Mouse (Mus musculus): Measurements from ENCODE around the gene Atpif1. TPM values are rescaled to one million over a fixed set of nuclear protein-coding genes. Genes with fewer than 3 reads are reported as not detected.

Atpif1 gene
- polyA plus RNA-seq, 1 experiment = 69.5 TPM

- no peaks in the 10 kb centered on the region for H3K36me3 ChIP-seq (ENCODE audit: control insufficient read depth, insufficient read depth, low read length)
- H3K27ac ChIP-seq (ENCODE audit: insufficient read depth, low read length) = no peak overlapping the region
- H3K4me1 ChIP-seq (ENCODE audit: control insufficient read depth, insufficient read depth, insufficient read length) = peaks cover 3% of the 10 kb centered on the region; the same call in 1 of the 2 replicates
- no peak for DNase-seq (ENCODE audit: low read depth in 1 of 2, low spot score in 2 of 2)
- no peak for TF ChIP-seq POLR2A (IDR thresholded peaks at IDR 0.05; ENCODE audit: low read depth, low read length)
- TF ChIP-seq CTCF (IDR thresholded peaks at IDR 0.05; ENCODE audit: extremely low read depth, insufficient read depth, insufficient read length, insufficient replicate concordance) = no peak
- H3K4me3 ChIP-seq (ENCODE audit: extremely low read depth, insufficient read depth, insufficient read length) = no peak overlapping the region
- H3K27me3 ChIP-seq (ENCODE audit: control insufficient read depth, insufficient read depth, low read length) = no peaks in the 10 kb centered on the region
- 86% methylated on average over 2 of the region's 2 CpGs for WGBS
Observed at GRCm38 (mm10) chr4:132507210-132507609, 26.2 kb downstream of the Atpif1 start.

GRCm38 (mm10) chr4:132506250-132506649 lies 27.2 kb downstream of the Atpif1 start:
- H3K36me3 ChIP-seq (ENCODE audit: control insufficient read depth, insufficient read depth, low read length) = no peaks in the 10 kb centered on the region
- H3K4me3 ChIP-seq (ENCODE audit: extremely low read depth, insufficient read depth, insufficient read length) = no peak overlapping the region
- TF ChIP-seq CTCF (IDR thresholded peaks at IDR 0.05; ENCODE audit: extremely low read depth, insufficient read depth, insufficient read length, insufficient replicate concordance) (no peak), POLR2A (IDR thresholded peaks at IDR 0.05; ENCODE audit: low read depth, low read length) (no peak)
- 94% methylated on average over 6 of the region's 6 CpGs for WGBS
- peaks cover 3% of the 10 kb centered on the region; the same call in 1 of the 2 replicates for H3K4me1 ChIP-seq (ENCODE audit: control insufficient read depth, insufficient read depth, insufficient read length)
- no peaks in the 10 kb centered on the region for H3K27me3 ChIP-seq (ENCODE audit: control insufficient read depth, insufficient read depth, low read length)
- H3K27ac ChIP-seq (ENCODE audit: insufficient read depth, low read length) = no peak overlapping the region
- DNase-seq (ENCODE audit: low read depth in 1 of 2, low spot score in 2 of 2) = no peak

GRCm38 (mm10) chr4:132505800-132506199 lies 27.7 kb downstream of the Atpif1 start:
- no peak for DNase-seq (ENCODE audit: low read depth in 1 of 2, low spot score in 2 of 2)
- TF ChIP-seq POLR2A (IDR thresholded peaks at IDR 0.05; ENCODE audit: low read depth, low read length) (no peak), CTCF (IDR thresholded peaks at IDR 0.05; ENCODE audit: extremely low read depth, insufficient read depth, insufficient read length, insufficient replicate concordance) (no peak)
- Histone ChIP-seq H3K27me3 (ENCODE audit: control insufficient read depth, insufficient read depth, low read length) (no peaks in the 10 kb centered on the region), H3K4me1 (ENCODE audit: control insufficient read depth, insufficient read depth, insufficient read length) (peaks cover 3% of the 10 kb centered on the region; the same call in 1 of the 2 replicates), H3K27ac (ENCODE audit: insufficient read depth, low read length) (no peak overlapping the region), H3K4me3 (ENCODE audit: extremely low read depth, insufficient read depth, insufficient read length) (no peak overlapping the region), H3K36me3 (ENCODE audit: control insufficient read depth, insufficient read depth, low read length) (no peaks in the 10 kb centered on the region)
- WGBS = 62% methylated on average over 10 of the region's 10 CpGs

GRCm38 (mm10) chr4:132505034-132505738 lies 28.3 kb downstream of the Atpif1 start:
- no peaks in the 10 kb centered on the region for H3K36me3 ChIP-seq (ENCODE audit: control insufficient read depth, insufficient read depth, low read length)
- H3K27ac ChIP-seq (ENCODE audit: insufficient read depth, low read length) = peak overlapping the region; percentile 3; the same call in 1 of the 2 replicates
- H3K27me3 ChIP-seq (ENCODE audit: control insufficient read depth, insufficient read depth, low read length) = no peaks in the 10 kb centered on the region
- WGBS = 60% methylated on average over 6 of the region's 6 CpGs
- TF ChIP-seq POLR2A (IDR thresholded peaks at IDR 0.05; ENCODE audit: low read depth, low read length) = no peak
- TF ChIP-seq CTCF (IDR thresholded peaks at IDR 0.05; ENCODE audit: extremely low read depth, insufficient read depth, insufficient read length, insufficient replicate concordance) = no peak
- peaks cover 3% of the 10 kb centered on the region; the same call in 1 of the 2 replicates for H3K4me1 ChIP-seq (ENCODE audit: control insufficient read depth, insufficient read depth, insufficient read length)
- no peak for DNase-seq (ENCODE audit: low read depth in 1 of 2, low spot score in 2 of 2)
- no peak overlapping the region for H3K4me3 ChIP-seq (ENCODE audit: extremely low read depth, insufficient read depth, insufficient read length)

- Histone ChIP-seq H3K36me3 (ENCODE audit: control insufficient read depth, insufficient read depth, low read length) (peaks cover 8% of the 10 kb centered on the region), H3K27me3 (ENCODE audit: control insufficient read depth, insufficient read depth, low read length) (no peaks in the 10 kb centered on the region), H3K4me1 (ENCODE audit: control insufficient read depth, insufficient read depth, insufficient read length) (peaks cover 3% of the 10 kb centered on the region; the same call in 1 of the 2 replicates), H3K27ac (ENCODE audit: insufficient read depth, low read length) (no peak overlapping the region), H3K4me3 (ENCODE audit: extremely low read depth, insufficient read depth, insufficient read length) (no peak overlapping the region)
- WGBS = 84% methylated on average over 11 of the region's 11 CpGs
- TF ChIP-seq CTCF (IDR thresholded peaks at IDR 0.05; ENCODE audit: extremely low read depth, insufficient read depth, insufficient read length, insufficient replicate concordance) (no peak), POLR2A (IDR thresholded peaks at IDR 0.05; ENCODE audit: low read depth, low read length) (no peak)
- DNase-seq (ENCODE audit: low read depth in 1 of 2, low spot score in 2 of 2) = no peak
Observed at GRCm38 (mm10) chr4:132503344-132503743, 30.1 kb downstream of the Atpif1 start.

GRCm38 (mm10) chr4:132501639-132502038 lies 31.8 kb downstream of the Atpif1 start:
- TF ChIP-seq POLR2A (IDR thresholded peaks at IDR 0.05; ENCODE audit: low read depth, low read length) (no peak), CTCF (IDR thresholded peaks at IDR 0.05; ENCODE audit: extremely low read depth, insufficient read depth, insufficient read length, insufficient replicate concordance) (no peak)
- H3K4me3 ChIP-seq (ENCODE audit: extremely low read depth, insufficient read depth, insufficient read length) = no peak overlapping the region
- H3K4me1 ChIP-seq (ENCODE audit: control insufficient read depth, insufficient read depth, insufficient read length) = peaks cover 3% of the 10 kb centered on the region; the same call in 1 of the 2 replicates
- 85% methylated on average over 6 of the region's 6 CpGs for WGBS
- H3K27ac ChIP-seq (ENCODE audit: insufficient read depth, low read length) = no peak overlapping the region
- DNase-seq (ENCODE audit: low read depth in 1 of 2, low spot score in 2 of 2) = no peak
- H3K27me3 ChIP-seq (ENCODE audit: control insufficient read depth, insufficient read depth, low read length) = no peaks in the 10 kb centered on the region
- H3K36me3 ChIP-seq (ENCODE audit: control insufficient read depth, insufficient read depth, low read length) = peaks cover 21% of the 10 kb centered on the region

All from spleen, adult 2 months (tissue).